Mouse (Mus musculus) embryonic facial prominence, embryonic 13.5 days (tissue): Measurements from ENCODE around the gene C2cd3. TPM values are rescaled to one million over a fixed set of nuclear protein-coding genes. Genes with fewer than 3 reads are reported as not detected.
A peak's percentile ranks its signal among the peaks of the same experiment; 100 is the strongest.

Source experiments
- ATAC-seq: fragments of 200-750 bp; cut with Nextera tagmentation; 2 replicates; pipeline ENCODE4 v1.8.0; 2017; ENCODE audit warnings: low read depth; ENCODE audit not compliant: insufficient number of reproducible peaks, insufficient read depth, low FRiP score, low TSS enrichment
- H3K27ac ChIP-seq: fragments of 300-500 bp; sonication (generic); 2 replicates; pipeline ENCODE4 v1.5.1; 2015; ENCODE audit warnings: moderate library complexity, mild to moderate bottlenecking, inconsistent platforms
- H3K27me3 ChIP-seq: fragments of 300-500 bp; sonication (generic); 2 replicates; pipeline ENCODE4 v1.6.1; 2015; ENCODE audit warnings: mild to moderate bottlenecking, inconsistent platforms
- H3K36me3 ChIP-seq: fragments of 300-500 bp; sonication (generic); 2 replicates; pipeline ENCODE4 v1.6.1; 2015; ENCODE audit warnings: mild to moderate bottlenecking, inconsistent platforms
- H3K4me1 ChIP-seq: fragments of 300-500 bp; sonication (generic); 2 replicates; pipeline ENCODE4 v1.6.1; 2015; ENCODE audit warnings: inconsistent platforms
- H3K4me2 ChIP-seq: fragments of 300-500 bp; sonication (generic); 2 replicates; pipeline ENCODE4 v1.6.1; 2015; ENCODE audit warnings: moderate library complexity, mild to moderate bottlenecking, inconsistent platforms
- H3K4me3 ChIP-seq: fragments of 300-500 bp; sonication (generic); 2 replicates; pipeline ENCODE4 v1.5.1; 2015; ENCODE audit warnings: mild to moderate bottlenecking, inconsistent platforms
- H3K9ac ChIP-seq: fragments of 300-500 bp; sonication (generic); 2 replicates; pipeline ENCODE4 v1.6.1; 2015; ENCODE audit warnings: mild to moderate bottlenecking, inconsistent platforms
- H3K9me3 ChIP-seq: fragments of 300-500 bp; sonication (generic); 2 replicates; pipeline ENCODE4 v1.6.1; 2016; ENCODE audit warnings: inconsistent platforms
- WGBS: fragments of 180-500 bp; shearing (Covaris S2); methylation state at CpG from one replicate; pipeline ENCODE4 v1.1.7; 2015; ENCODE audit warnings: mixed read lengths; 5-methylcytosine and 5-hydroxymethylcytosine counted together
- polyA plus RNA-seq: library from polyadenylated mRNA; unstranded; fragments of >200 nt; fragmentation: Nextera tagmentation; extraction: Ambion mirVana; gene quantifications from 2 replicates; pipeline ENCODE4 v1.2.1, GENCODE M21; 2015

The C2cd3 gene
- 30.2 and 32.0 TPM in 2 replicates for polyA plus RNA-seq

DNA sequence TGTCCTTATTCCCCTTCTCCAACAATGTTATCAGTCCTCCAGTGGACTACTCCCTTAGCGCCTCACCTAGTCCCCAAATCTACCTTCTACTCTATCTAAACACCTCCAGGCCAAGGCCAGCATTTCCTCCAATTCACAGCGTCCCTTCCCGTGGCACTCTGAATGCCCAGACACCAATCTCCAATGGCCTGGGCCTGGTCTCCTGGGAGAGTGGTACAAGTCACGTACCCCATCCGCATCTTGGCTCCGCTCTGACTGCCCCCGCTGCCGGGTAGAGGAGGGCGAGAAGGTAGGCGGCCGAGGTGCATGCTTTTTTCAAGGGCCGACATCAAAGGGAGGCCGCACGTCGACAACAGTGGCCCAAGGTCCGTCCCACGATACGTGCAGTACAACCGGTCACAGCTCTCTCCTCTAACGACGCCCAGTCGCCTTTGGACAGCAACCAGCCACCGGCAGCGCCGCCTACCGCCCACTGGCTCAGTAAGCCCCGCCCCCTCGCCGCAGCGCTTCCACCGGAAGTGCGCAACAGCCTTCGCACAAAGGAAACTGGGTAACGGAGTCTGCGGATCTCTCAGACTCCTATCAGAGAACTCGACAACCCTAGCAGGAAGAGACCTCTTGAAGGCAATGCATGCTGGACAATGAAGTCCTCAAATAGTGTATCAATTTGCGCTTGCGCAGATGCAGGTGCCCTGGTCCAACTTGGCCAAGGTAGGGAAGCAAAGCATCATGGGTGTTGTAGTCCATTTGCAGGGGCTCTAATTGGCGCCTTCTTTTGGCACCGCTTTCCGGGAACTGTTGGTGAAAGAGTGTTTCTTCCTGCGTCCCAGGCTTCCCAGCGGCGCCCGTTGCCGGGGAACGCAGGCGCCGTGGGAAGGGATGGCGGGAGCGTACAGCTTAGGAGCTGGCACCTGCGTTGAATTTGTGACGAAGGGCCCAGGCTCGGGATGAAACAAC, at the start of gene C2cd3, which contains the start of gene Ppme1:
C2cd3 (plus strand) TSS at position 739 of the 957 bp plus-strand sequence.
Ppme1 (minus strand) TSS at position 813 of the 957 bp plus-strand sequence.
- no peaks in the 10 kb centered on the region for H3K27me3 ChIP-seq
- H3K9me3 ChIP-seq: no peaks in the 10 kb centered on the region
- peak within 1 kb of the TSS; percentile 83 for H3K4me3 ChIP-seq
- H3K9ac ChIP-seq: peak within 1 kb of the TSS; percentile 89
- H3K4me1 ChIP-seq: peaks cover 17% of the 10 kb centered on the region
- peaks cover 18% of the 10 kb centered on the region for H3K36me3 ChIP-seq
- WGBS: under 1% methylated on average over 54 of the region's 54 CpGs
- ATAC-seq: peak; percentile 97
- H3K27ac ChIP-seq: peak within 1 kb of the TSS; percentile 87
- H3K4me2 ChIP-seq: peak within 1 kb of the TSS; percentile 81

DNA sequence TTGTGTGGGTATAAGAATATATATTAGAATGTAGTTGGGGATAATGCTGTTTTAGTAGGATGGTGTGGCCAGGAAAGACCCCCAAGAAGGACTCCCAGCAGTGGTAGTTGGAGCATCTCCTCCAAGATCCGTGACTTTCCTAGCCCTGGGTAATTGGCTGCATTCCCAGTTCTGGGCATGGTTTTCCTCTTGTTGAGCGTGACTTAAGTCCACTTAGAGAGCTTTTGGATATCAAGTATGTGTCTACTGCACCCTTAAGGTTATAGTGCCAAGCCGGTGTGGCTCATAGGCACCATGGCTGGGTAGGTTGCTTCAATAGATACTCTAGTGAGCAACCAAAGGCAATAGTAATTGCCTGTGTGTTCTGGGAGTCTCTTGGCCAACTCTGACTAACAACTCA, 48.3 kb upstream of the C2cd3 start:
- Histone ChIP-seq H3K27ac (no peak overlapping the region), H3K9me3 (no peaks in the 10 kb centered on the region), H3K4me2 (no peak overlapping the region), H3K36me3 (peaks cover 58% of the 10 kb centered on the region), H3K4me3 (no peak overlapping the region), H3K9ac (no peak overlapping the region), H3K27me3 (no peaks in the 10 kb centered on the region), H3K4me1 (peaks cover 14% of the 10 kb centered on the region; the same call in 1 of the 2 replicates)
- no peak for ATAC-seq
- WGBS: 72% methylated on average over 3 of the region's 3 CpGs

DNA sequence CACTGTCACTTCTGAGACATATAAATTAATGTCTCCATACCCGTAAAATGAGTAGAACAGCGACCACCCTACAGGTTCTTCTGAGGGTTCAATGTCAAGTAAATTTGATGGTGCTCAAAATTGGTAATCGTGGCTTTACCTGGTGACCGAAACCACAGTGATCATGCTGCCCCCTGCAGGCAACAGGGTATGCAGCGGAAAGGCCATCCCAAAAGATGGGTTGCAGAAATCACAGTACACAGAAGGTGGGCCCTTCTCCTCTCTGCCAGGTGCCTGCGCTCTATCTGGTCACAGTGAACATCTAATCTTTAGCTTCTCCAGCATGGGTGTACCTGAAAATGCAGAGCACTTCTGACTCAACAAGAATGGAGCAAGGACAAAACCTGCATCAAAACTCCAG, 46.6 kb upstream of the C2cd3 start:
- no peaks in the 10 kb centered on the region for H3K27me3 ChIP-seq
- H3K36me3 ChIP-seq: peaks cover 54% of the 10 kb centered on the region
- no peak overlapping the region for H3K4me3 ChIP-seq
- H3K27ac ChIP-seq: no peak overlapping the region
- H3K4me1 ChIP-seq: peaks cover 14% of the 10 kb centered on the region; the same call in 1 of the 2 replicates
- no peak overlapping the region for H3K9ac ChIP-seq
- WGBS: 77% methylated on average over 6 of the region's 6 CpGs
- H3K9me3 ChIP-seq: no peaks in the 10 kb centered on the region
- no peak for ATAC-seq
- H3K4me2 ChIP-seq: no peak overlapping the region

GRCm38 (mm10) chr7:100327514-100327913, 44.5 kb upstream of the C2cd3 start:
- ATAC-seq: no peak
- no peak overlapping the region for H3K4me3 ChIP-seq
- H3K4me2 ChIP-seq: no peak overlapping the region
- peaks cover 14% of the 10 kb centered on the region; the same call in 1 of the 2 replicates for H3K4me1 ChIP-seq
- H3K27me3 ChIP-seq: no peaks in the 10 kb centered on the region
- H3K36me3 ChIP-seq: peaks cover 68% of the 10 kb centered on the region
- H3K9ac ChIP-seq: no peak overlapping the region
- H3K27ac ChIP-seq: peak overlapping the region; percentile 33; the same call in 1 of the 2 replicates
- 91% methylated on average over 7 of the region's 7 CpGs for WGBS
- H3K9me3 ChIP-seq: no peaks in the 10 kb centered on the region

GRCm38 (mm10) chr7:100328636-100329035, 43.4 kb upstream of the C2cd3 start:
- no peaks in the 10 kb centered on the region for H3K9me3 ChIP-seq
- H3K36me3 ChIP-seq: peaks cover 76% of the 10 kb centered on the region
- WGBS: 88% methylated on average over 4 of the region's 4 CpGs

DNA sequence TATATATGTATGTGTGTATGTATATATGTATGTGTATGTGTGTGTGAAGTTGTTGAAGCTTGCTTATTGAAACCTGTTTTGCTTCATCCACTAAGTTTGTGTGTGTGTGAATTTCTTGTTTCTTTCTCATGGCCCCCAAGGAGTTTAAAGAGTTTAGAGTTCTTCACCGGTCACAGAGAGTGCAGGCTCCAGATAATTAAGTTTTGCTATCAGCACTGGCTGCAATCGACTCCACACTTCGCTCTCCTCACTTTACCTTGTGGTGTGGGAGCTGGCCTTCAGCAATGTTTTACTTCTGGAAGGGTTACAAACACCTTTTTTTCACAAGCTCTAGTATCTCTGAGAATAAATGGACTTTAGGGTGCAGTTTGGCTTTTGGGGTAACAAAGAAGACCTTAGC, 40.8 kb upstream of the C2cd3 start:
- H3K9ac ChIP-seq: no peak overlapping the region
- no peak for ATAC-seq
- H3K27me3 ChIP-seq: no peaks in the 10 kb centered on the region
- peaks cover 84% of the 10 kb centered on the region for H3K36me3 ChIP-seq
- H3K9me3 ChIP-seq: no peaks in the 10 kb centered on the region
- no peak overlapping the region for H3K4me3 ChIP-seq
- no peak overlapping the region for H3K4me2 ChIP-seq
- H3K27ac ChIP-seq: no peak overlapping the region
- 86% methylated on average over 3 of the region's 3 CpGs for WGBS
- peaks cover 10% of the 10 kb centered on the region; the same call in 1 of the 2 replicates for H3K4me1 ChIP-seq

More at GRCm38 (mm10) chr7:100328636-100329035, 43.4 kb upstream of the C2cd3 start:
- Histone ChIP-seq H3K4me2 (no peak overlapping the region), H3K9ac (no peak overlapping the region), H3K4me1 (peaks cover 14% of the 10 kb centered on the region; the same call in 1 of the 2 replicates), H3K4me3 (no peak overlapping the region), H3K27ac (no peak overlapping the region), H3K27me3 (no peaks in the 10 kb centered on the region)
- ATAC-seq: no peak

GRCm38 (mm10) chr7:100335921-100336320, 36.1 kb upstream of the C2cd3 start:
- no peaks in the 10 kb centered on the region for H3K4me1 ChIP-seq
- no peaks in the 10 kb centered on the region for H3K9me3 ChIP-seq
- no peak for ATAC-seq
- no peak overlapping the region for H3K4me3 ChIP-seq
- no peaks in the 10 kb centered on the region for H3K27me3 ChIP-seq
- H3K36me3 ChIP-seq: peaks cover 88% of the 10 kb centered on the region
- no peak overlapping the region for H3K9ac ChIP-seq
- WGBS: 94% methylated on average over 2 of the region's 2 CpGs
- H3K4me2 ChIP-seq: no peak overlapping the region
- no peak overlapping the region for H3K27ac ChIP-seq

DNA sequence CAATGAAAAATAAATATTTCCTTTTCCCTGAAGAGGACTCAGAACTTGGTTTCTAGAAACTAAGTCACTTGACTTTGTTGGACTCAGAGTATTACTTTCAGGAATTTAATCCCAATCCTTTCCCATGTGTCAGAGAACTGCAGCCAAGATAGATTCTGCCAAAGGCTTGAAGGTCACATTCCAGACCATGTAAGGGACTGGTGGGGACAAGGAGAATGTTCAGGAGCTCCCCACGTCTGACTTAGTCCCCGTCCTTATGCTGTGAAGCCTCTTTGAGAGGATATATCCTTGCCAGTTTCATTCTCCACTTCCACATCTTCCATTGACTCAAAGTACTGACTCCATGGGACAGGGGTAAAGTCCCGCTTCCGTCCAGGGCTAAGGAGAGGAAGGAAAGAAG, 17.0 kb upstream of the C2cd3 start:
- ATAC-seq: no peak
- Histone ChIP-seq H3K4me2 (no peak overlapping the region), H3K4me1 (no peaks in the 10 kb centered on the region), H3K27ac (no peak overlapping the region), H3K36me3 (peaks cover 15% of the 10 kb centered on the region), H3K9me3 (no peaks in the 10 kb centered on the region), H3K4me3 (no peak overlapping the region), H3K9ac (no peak overlapping the region), H3K27me3 (no peaks in the 10 kb centered on the region)
- 90% methylated on average over 4 of the region's 4 CpGs for WGBS

- 87% methylated on average over 5 of the region's 5 CpGs for WGBS
- ATAC-seq: no peak
- Histone ChIP-seq H3K9ac (no peak overlapping the region), H3K4me2 (no peak overlapping the region), H3K9me3 (no peaks in the 10 kb centered on the region), H3K4me3 (no peak overlapping the region), H3K36me3 (peaks cover 10% of the 10 kb centered on the region), H3K4me1 (no peaks in the 10 kb centered on the region), H3K27me3 (no peaks in the 10 kb centered on the region), H3K27ac (no peak overlapping the region)
Observed at GRCm38 (mm10) chr7:100356324-100356723, 15.7 kb upstream of the C2cd3 start.

GRCm38 (mm10) chr7:100356768-100357167, 15.3 kb upstream of the C2cd3 start:
- H3K4me3 ChIP-seq: no peak overlapping the region
- no peaks in the 10 kb centered on the region for H3K27me3 ChIP-seq
- no peak for ATAC-seq
- H3K36me3 ChIP-seq: peaks cover 7% of the 10 kb centered on the region
- no peak overlapping the region for H3K4me2 ChIP-seq
- no peak overlapping the region for H3K9ac ChIP-seq
- no peaks in the 10 kb centered on the region for H3K4me1 ChIP-seq
- WGBS: 94% methylated on average over 1 of the region's 1 CpGs
- H3K27ac ChIP-seq: no peak overlapping the region
- H3K9me3 ChIP-seq: no peaks in the 10 kb centered on the region

DNA sequence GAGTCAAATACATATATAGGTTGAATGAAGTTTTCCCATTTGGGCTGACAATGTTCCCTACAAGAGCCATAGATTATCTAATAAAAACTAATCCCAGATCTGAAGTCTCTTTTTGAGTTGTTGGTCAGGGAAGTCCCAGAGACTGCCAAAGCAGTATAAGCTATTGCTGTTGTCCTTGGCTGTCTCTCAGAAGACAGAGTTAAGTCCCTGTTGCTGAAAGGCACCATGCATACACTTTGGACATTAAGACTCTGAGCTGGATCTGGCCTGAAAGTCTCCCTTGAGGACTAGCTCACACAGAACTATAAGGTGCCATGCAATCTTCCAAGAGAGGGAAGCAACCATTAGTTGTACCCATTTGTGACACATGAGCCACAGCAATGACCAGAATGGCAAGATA, 14.2 kb upstream of the C2cd3 start:
- Histone ChIP-seq H3K27me3 (no peaks in the 10 kb centered on the region), H3K4me1 (no peaks in the 10 kb centered on the region), H3K27ac (no peak overlapping the region), H3K36me3 (peaks cover 7% of the 10 kb centered on the region), H3K9me3 (no peaks in the 10 kb centered on the region), H3K4me2 (no peak overlapping the region), H3K4me3 (no peak overlapping the region), H3K9ac (no peak overlapping the region)
- no peak for ATAC-seq

DNA sequence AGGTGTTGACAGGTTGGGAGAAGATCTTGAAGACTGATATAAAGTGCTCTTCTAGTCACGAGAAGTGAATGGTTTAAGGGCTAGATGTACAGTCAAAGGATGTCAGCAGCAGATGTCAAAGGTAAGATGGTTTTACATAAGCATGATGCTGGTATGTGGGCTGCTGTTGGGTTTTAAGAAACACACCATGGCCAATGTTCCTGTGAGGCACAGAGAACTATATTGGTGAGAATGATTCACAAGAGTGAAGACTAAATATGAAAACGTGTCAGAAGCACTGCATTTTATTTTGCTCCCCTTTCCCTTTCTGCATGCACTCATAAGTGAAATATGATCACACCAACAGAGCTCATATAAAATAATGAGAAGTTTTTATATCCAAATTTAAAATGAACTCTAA, 8.9 kb upstream of the C2cd3 start:
- no peak for ATAC-seq
- peaks cover 4% of the 10 kb centered on the region; the same call in 1 of the 2 replicates for H3K4me1 ChIP-seq
- no peak overlapping the region for H3K4me2 ChIP-seq
- no peak overlapping the region for H3K9ac ChIP-seq
- H3K27ac ChIP-seq: no peak overlapping the region
- H3K9me3 ChIP-seq: no peaks in the 10 kb centered on the region
- no peaks in the 10 kb centered on the region for H3K27me3 ChIP-seq
- H3K4me3 ChIP-seq: no peak overlapping the region
- WGBS: 82% methylated on average over 2 of the region's 2 CpGs
- H3K36me3 ChIP-seq: no peaks in the 10 kb centered on the region
